Mouse (Mus musculus): ENCODE results near the gene Gipc1.

DNA sequence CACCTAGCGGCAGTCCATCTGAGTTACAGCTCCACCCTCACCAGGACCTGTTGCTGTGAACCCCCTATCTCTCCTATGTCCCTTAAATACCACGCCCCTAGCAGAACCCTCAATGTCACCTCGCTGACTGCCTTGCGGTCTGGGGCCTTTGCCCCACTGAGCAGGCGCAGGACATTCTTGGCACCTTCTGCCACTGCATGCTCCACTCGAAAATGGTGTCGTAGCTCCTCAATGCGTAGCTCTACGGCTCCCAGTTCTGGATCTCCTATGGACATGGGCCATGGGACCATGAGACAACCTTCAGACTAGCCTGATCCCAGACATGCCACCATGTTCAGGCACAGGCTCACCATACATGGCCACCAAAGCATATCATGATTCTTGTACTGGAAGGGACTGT lies 32.0 kb downstream of the Gipc1 start:
- TF ChIP-seq POLR2A (IDR thresholded peaks at IDR 0.05; ENCODE audit: insufficient read depth, low read depth, low read length) (no peak), CTCF (IDR thresholded peaks at IDR 0.05; ENCODE audit: insufficient read depth, low read depth, low read length) (no peak)

Measured in olfactory bulb, adult 2 months (tissue).